Mouse (Mus musculus) neural tube, embryonic 11.5 days (tissue): Measurements from ENCODE around the gene Vmn2r83. TPM values are rescaled to one million over a fixed set of nuclear protein-coding genes. Genes with fewer than 3 reads are reported as not detected.

ENCODE experiments used
- ATAC-seq: fragments of 200-750 bp; cut with Nextera tagmentation; 2 replicates; pipeline ENCODE4 v1.8.0; 2017; ENCODE audit warnings: moderate number of reproducible peaks, mild to moderate bottlenecking, moderate TSS enrichment, moderate library complexity; ENCODE audit not compliant: insufficient read depth, low FRiP score, low TSS enrichment
- DNase-seq: peaks from one replicate; pipeline ENCODE4 v3.0.0-alpha.2; 2015; ENCODE audit warnings: low spot score
- H3K27ac ChIP-seq: fragments of 300-500 bp; sonication (generic); 2 replicates; pipeline ENCODE4 v1.5.1; 2014; ENCODE audit warnings: low read depth, mild to moderate bottlenecking, low read length
- H3K27me3 ChIP-seq: fragments of 300-500 bp; sonication (generic); 2 replicates; pipeline ENCODE4 v1.6.1; 2014; ENCODE audit warnings: mild to moderate bottlenecking, low read length, mixed read lengths; ENCODE audit not compliant: control insufficient read depth, insufficient read depth
- H3K36me3 ChIP-seq: fragments of 300-500 bp; sonication (generic); 2 replicates; pipeline ENCODE4 v1.6.1; 2014; ENCODE audit warnings: mild to moderate bottlenecking, low read length, moderate library complexity, mixed read lengths; ENCODE audit not compliant: control insufficient read depth, insufficient read depth
- H3K4me1 ChIP-seq: fragments of 300-500 bp; sonication (generic); 2 replicates; pipeline ENCODE4 v1.6.1; 2014; ENCODE audit warnings: low read length, mixed read lengths; ENCODE audit not compliant: control insufficient read depth, insufficient read depth
- H3K4me2 ChIP-seq: fragments of 300-500 bp; sonication (generic); 2 replicates; pipeline ENCODE4 v1.6.1; 2014; ENCODE audit warnings: low read depth, mild to moderate bottlenecking, moderate library complexity
- H3K4me3 ChIP-seq: fragments of 300-500 bp; sonication (generic); 2 replicates; pipeline ENCODE4 v1.5.1; 2014; ENCODE audit warnings: low read depth, low read length
- H3K9ac ChIP-seq: fragments of 300-500 bp; sonication (generic); 2 replicates; pipeline ENCODE4 v1.6.1; 2014; ENCODE audit warnings: mild to moderate bottlenecking, low read length
- H3K9me3 ChIP-seq: fragments of 300-500 bp; sonication (generic); 2 replicates; pipeline ENCODE4 v1.6.1; 2016; ENCODE audit warnings: low read length; ENCODE audit not compliant: control insufficient read depth
- WGBS: fragments of 180-500 bp; shearing (Covaris S2); extraction: QIAGEN DNeasy Blood & Tissue Kit; methylation state at CpG from one replicate; pipeline ENCODE4 v1.1.7; 2014; 5-methylcytosine and 5-hydroxymethylcytosine counted together
- microRNA-seq: library from miRNA; unstranded; fragments of <30 nt; microRNA quantifications from one replicate; pipeline ENCODE4, GENCODE M21; 2016
- polyA plus RNA-seq: library from polyadenylated mRNA; unstranded; fragments of >200 nt; fragmentation: Nextera tagmentation; extraction: Ambion mirVana; gene quantifications from 2 replicates; pipeline ENCODE4 v1.2.1, GENCODE M21; 2014

The Vmn2r83 gene
- polyA plus RNA-seq, 1 experiment from 2014 or later, result not detected

DNA sequence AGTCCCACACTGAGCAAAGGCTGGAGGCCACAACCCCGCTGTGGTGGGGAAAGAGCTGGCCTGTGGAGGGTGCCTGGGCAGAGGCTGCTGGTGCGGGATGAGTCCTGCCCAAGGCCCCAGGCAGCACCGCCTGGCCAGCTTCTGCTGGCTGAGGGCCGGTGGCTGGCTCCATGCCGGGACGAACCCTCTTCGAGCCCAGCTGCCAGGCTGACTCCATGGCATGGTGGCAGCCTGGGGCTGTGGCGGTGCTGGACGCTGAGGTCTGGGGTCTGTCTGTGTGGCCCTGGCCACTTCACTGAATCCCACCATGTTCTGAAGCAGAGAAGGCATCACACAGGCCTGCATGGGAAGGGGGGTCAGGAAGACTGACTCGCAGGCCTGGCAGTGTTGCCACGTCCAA is 72.2 kb downstream of the Vmn2r83 start:
- no peak for ATAC-seq
- H3K4me1 ChIP-seq, result no peaks in the 10 kb centered on the region
- H3K4me2 ChIP-seq, result no peak overlapping the region
- peaks cover 36% of the 10 kb centered on the region for H3K36me3 ChIP-seq
- 92% methylated on average over 11 of the region's 11 CpGs for WGBS
- no peak overlapping the region for H3K4me3 ChIP-seq
- no peaks in the 10 kb centered on the region for H3K27me3 ChIP-seq
- no peaks in the 10 kb centered on the region for H3K9me3 ChIP-seq
- no peak overlapping the region for H3K9ac ChIP-seq
- H3K27ac ChIP-seq, result no peak overlapping the region
- DNase-seq, result no peak

DNA sequence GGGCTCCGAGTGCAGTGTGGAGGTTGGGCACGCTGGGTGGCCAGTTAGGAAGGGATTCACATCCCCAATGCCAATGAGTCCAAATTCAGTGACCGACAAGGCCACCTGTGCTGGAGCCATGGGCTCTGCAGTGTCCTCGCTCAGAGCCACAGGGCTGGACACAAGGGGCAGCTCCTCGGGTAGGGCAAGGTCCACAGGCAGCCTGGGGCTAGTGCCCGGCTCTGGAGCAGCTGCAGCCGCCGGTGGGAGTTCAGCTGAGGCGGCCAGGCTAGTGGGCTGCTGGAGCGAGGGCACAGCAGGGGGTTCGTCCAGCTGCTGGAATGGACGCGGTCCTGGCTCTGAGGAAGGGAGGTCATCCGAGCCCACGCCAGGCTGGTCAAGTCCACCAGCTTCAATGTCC is 73.0 kb downstream of the Vmn2r83 start:
- peaks cover 40% of the 10 kb centered on the region for H3K36me3 ChIP-seq
- ATAC-seq, result no peak
- H3K4me1 ChIP-seq, result no peaks in the 10 kb centered on the region
- H3K4me2 ChIP-seq, result no peak overlapping the region
- H3K9me3 ChIP-seq, result no peaks in the 10 kb centered on the region
- no peak overlapping the region for H3K4me3 ChIP-seq
- H3K27ac ChIP-seq, result no peak overlapping the region
- no peak overlapping the region for H3K9ac ChIP-seq
- H3K27me3 ChIP-seq, result no peaks in the 10 kb centered on the region
- DNase-seq, result no peak
- 62% methylated on average over 15 of the region's 15 CpGs for WGBS

DNA sequence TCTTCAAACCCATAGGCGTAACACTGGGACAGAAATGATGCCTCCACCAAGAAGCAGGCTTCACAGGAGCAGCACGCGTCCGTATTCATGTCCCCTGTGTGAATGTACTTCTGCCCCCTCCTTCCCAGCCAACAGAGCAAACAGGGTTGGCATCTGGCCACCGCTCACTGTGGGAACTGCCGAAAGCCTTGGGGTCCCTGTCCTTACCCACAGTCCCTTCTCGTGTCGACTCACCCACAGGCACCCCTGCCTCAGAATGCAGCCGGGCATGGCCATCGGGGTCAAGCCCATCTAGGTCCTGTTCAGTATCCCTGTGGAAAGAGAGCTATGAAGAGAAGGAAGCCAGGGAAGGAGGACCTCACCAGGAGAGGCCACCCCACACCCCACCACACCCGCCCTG is 73.6 kb downstream of the Vmn2r83 start:
- Histone ChIP-seq H3K36me3 (peaks cover 44% of the 10 kb centered on the region), H3K4me1 (no peaks in the 10 kb centered on the region), H3K9me3 (no peaks in the 10 kb centered on the region), H3K4me2 (no peak overlapping the region), H3K4me3 (no peak overlapping the region), H3K9ac (no peak overlapping the region), H3K27me3 (no peaks in the 10 kb centered on the region), H3K27ac (no peak overlapping the region)
- no peak for DNase-seq
- 94% methylated on average over 11 of the region's 11 CpGs for WGBS
- no peak for ATAC-seq

Small RNAs within 50 kb of the gene (microRNA-seq; reads per million reads assigned to microRNA genes)
- gene Mir6909, result not detected

Other genes with a start within 250 kb of the Vmn2r83 start
- gene Vmn2r81, start 221.0 kb upstream of the Vmn2r83 start, polyA plus RNA-seq, result not detected in 2 replicates
- gene Vmn2r82, start 112.2 kb upstream of the Vmn2r83 start, polyA plus RNA-seq, result not detected in 2 replicates
- 21.2 and 23.2 TPM in 2 replicates for gene Plpp2, start 65.1 kb downstream of the Vmn2r83 start, polyA plus RNA-seq
- gene Mier2, start 86.5 kb downstream of the Vmn2r83 start, polyA plus RNA-seq, result 50.8 and 58.2 TPM in 2 replicates
- not detected in 2 replicates for gene Theg, start 118.6 kb downstream of the Vmn2r83 start, polyA plus RNA-seq
- 0.08 TPM in 1 of 2 replicates, not detected in the other for gene C2cd4c, start 145.3 kb downstream of the Vmn2r83 start, polyA plus RNA-seq
- 17.2 and 23.1 TPM in 2 replicates for gene Shc2, start 169.2 kb downstream of the Vmn2r83 start, polyA plus RNA-seq
- not detected in 2 replicates for gene Odf3l2, start 177.0 kb downstream of the Vmn2r83 start, polyA plus RNA-seq
- gene Madcam1, start 195.8 kb downstream of the Vmn2r83 start, polyA plus RNA-seq, result 1.5 and 2.5 TPM in 2 replicates
- 71.2 and 78.7 TPM in 2 replicates for gene Tpgs1, start 200.6 kb downstream of the Vmn2r83 start, polyA plus RNA-seq
- gene Cdc34, start 213.5 kb downstream of the Vmn2r83 start, polyA plus RNA-seq, result 165 and 168 TPM in 2 replicates
- 0.57 and 0.62 TPM in 2 replicates for gene Gzmm, start 220.3 kb downstream of the Vmn2r83 start, polyA plus RNA-seq
- gene Bsg, start 235.8 kb downstream of the Vmn2r83 start, polyA plus RNA-seq, result 591 and 595 TPM in 2 replicates
- gene Hcn2, start 247.9 kb downstream of the Vmn2r83 start, polyA plus RNA-seq, result 0.28 and 0.57 TPM in 2 replicates